In the genomic region with DNA sequence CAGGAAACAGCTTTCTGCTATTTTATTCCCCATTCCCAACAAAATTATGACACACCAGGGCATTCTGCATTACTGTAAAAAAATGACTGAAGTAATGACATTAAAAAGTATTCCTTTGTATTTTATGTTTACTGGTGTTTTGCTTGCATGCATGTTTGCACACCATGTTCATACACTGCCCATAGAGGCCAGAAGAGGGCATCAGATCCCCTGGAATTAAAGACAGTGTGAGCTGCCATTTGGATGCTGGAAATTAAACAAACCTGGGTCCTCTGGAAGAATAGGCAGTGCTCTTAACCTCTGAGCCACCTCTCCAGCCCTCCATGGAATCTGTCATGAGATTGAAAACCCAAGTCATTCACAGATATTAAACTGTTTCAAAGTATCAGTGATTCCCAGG, we compare ENCODE assay signal across 8 mouse cellular contexts.
DNase-seq lines count a peak whose midpoint lies in the region; ATAC-seq and TF ChIP-seq lines count a peak whose summit lies in the region.

No protein-coding gene starts in this region.

- H3K9ac ChIP-seq in ES-E14 (ENCODE audit: insufficient read depth, low read depth, low read length, poor library complexity, severe bottlenecking): no peak overlapping the region
- H3K9ac ChIP-seq in intestine, postnatal 0 days (ENCODE audit: low read depth, low read length): no peak overlapping the region

- H3K27me3 ChIP-seq in intestine, postnatal 0 days (replicated peaks; ENCODE audit: control insufficient read depth, insufficient read depth, low read length): no peaks in the 10 kb centered on the region

- peak; percentile 28 for DNase-seq in heart, adult 8-10 months (ENCODE audit: low spot score)
- DNase-seq in heart, adult 11 months: no peak
- DNase-seq in 3T3-L1 (ENCODE audit: low read depth, low spot score) (peak; percentile 68), ES-E14 (ENCODE audit: low read depth, low spot score) (no peak)
- DNase-seq in yolk sac, embryonic 10.5 days (ENCODE audit: low spot score): peak; percentile 26
- DNase-seq in cerebellum, adult 11-12 months: no peak
- no peak for DNase-seq in frontal cortex, postnatal 25 days (ENCODE audit: low spot score in 2 of 2)

- H3K4me2 ChIP-seq in intestine, postnatal 0 days (replicated peaks; ENCODE audit: low read depth): no peak overlapping the region

- H3K4me3 ChIP-seq in ES-E14 (ENCODE audit: insufficient read depth in 1 of 2, low read depth in 1 of 2, low read length in 2 of 2, poor library complexity in 1 of 2, severe bottlenecking in 1 of 2): no peak overlapping the region
- H3K4me3 ChIP-seq in intestine, postnatal 0 days (ENCODE audit: low read depth, low read length): no peak overlapping the region

- no peaks in the 10 kb centered on the region for H3K36me3 ChIP-seq in ES-E14 (ENCODE audit: control insufficient read depth, insufficient read depth, low read length, poor library complexity, severe bottlenecking)
- H3K36me3 ChIP-seq in intestine, postnatal 0 days (ENCODE audit: control insufficient read depth, insufficient read depth): peaks cover 9% of the 10 kb centered on the region

- no peak overlapping the region for H3K27ac ChIP-seq in ES-E14 (ENCODE audit: insufficient read depth, low read depth, low read length, poor library complexity, severe bottlenecking)
- H3K27ac ChIP-seq in intestine, postnatal 0 days (ENCODE audit: low read depth, low read length): no peak overlapping the region

- no peak for ATAC-seq in intestine, postnatal 0 days

- H3K4me1 ChIP-seq in ES-E14 (ENCODE audit: control insufficient read depth in 2 of 2, insufficient read depth in 2 of 2, low read length in 2 of 2, poor library complexity in 1 of 2): no peaks in the 10 kb centered on the region
- no peaks in the 10 kb centered on the region for H3K4me1 ChIP-seq in intestine, postnatal 0 days (replicated peaks; ENCODE audit: control insufficient read depth, insufficient read depth, low read length)

- in situ Hi-C loops in ES-E14 (cut with MboI; ENCODE audit: low sequenced_read_pairs in 2 of 2, unreplicated experiment in 2 of 2): no loop called here

- H3K9me3 ChIP-seq in ES-E14 (ENCODE audit: control insufficient read depth, insufficient read depth, low read depth, low read length): no peaks in the 10 kb centered on the region
- H3K9me3 ChIP-seq in intestine, postnatal 0 days (ENCODE audit: control insufficient read depth): no peaks in the 10 kb centered on the region

- TF ChIP-seq CTCF in intestine, postnatal 0 days (IDR thresholded peaks at IDR 0.05; ENCODE audit: low read depth): peak; percentile 84

TF ChIP-seq in ES-E14, 5 proteins besides CTCF, POLR2A, EP300 and RAD21:
- no peak for TF ChIP-seq ZNF384 (IDR thresholded peaks at IDR 0.05; ENCODE audit: low read depth, low read length)
- TF ChIP-seq ZC3H11A (IDR thresholded peaks at IDR 0.05; ENCODE audit: borderline replicate concordance, low read depth, low read length): peak; percentile 63; the same call in 1 of the 2 replicates

Comparison
In these comparisons a context has a peak if more than half of its experiments do, and no peak if none do; other contexts are left out.
1. DNase-seq: peak in heart, adult 8-10 months (single experiment), 3T3-L1 (single experiment) and yolk sac, embryonic 10.5 days (single experiment); none in heart, adult 11 months (single experiment), ES-E14 (single experiment), cerebellum, adult 11-12 months (single experiment) and frontal cortex, postnatal 25 days (0 of 2).